Mouse (Mus musculus) neutrophil, adult 5-6 weeks (primary cell): Measurements from ENCODE around the gene Lmntd1. TPM values are rescaled to one million over a fixed set of nuclear protein-coding genes. Genes with fewer than 3 reads are reported as not detected.
A peak's percentile ranks its signal among the peaks of the same experiment; 100 is the strongest.

Experiments used
- ATAC-seq: fragments of 151-379, 151-347 bp; 2 replicates; pipeline ENCODE4 v1.8.0; 2017; ENCODE audit warnings: mild to moderate bottlenecking, moderate TSS enrichment; ENCODE audit not compliant: insufficient number of reproducible peaks, poor library complexity, low FRiP score, severe bottlenecking; ENCODE audit errors: extremely low read depth
- total RNA-seq: library from RNA; stranded (forward); fragments of 200-1000 nt; gene quantifications from 2 replicates; pipeline ENCODE4 v1.2.3, GENCODE M21; 2017

Lmntd1 gene
- total RNA-seq, 1 experiment from 2014 or later, result 0.35 TPM

- ATAC-seq, result no peak
These were observed 40.7 kb downstream of the Lmntd1 start for GRCm38 (mm10) chr6:145573250-145574013.

- no peak for ATAC-seq
These were observed 45.4 kb downstream of the Lmntd1 start for GRCm38 (mm10) chr6:145568701-145569100.

- no peak for ATAC-seq
These were observed 46.3 kb downstream of the Lmntd1 start for GRCm38 (mm10) chr6:145567832-145568231.

GRCm38 (mm10) chr6:145567296-145567695 lies 46.8 kb downstream of the Lmntd1 start:
- ATAC-seq, result no peak

- ATAC-seq, result no peak
These were observed 48.5 kb downstream of the Lmntd1 start for GRCm38 (mm10) chr6:145565663-145566062.

GRCm38 (mm10) chr6:145564671-145565070 lies 49.4 kb downstream of the Lmntd1 start:
- no peak for ATAC-seq

- ATAC-seq, result no peak
These were observed 56.8 kb downstream of the Lmntd1 start for GRCm38 (mm10) chr6:145557059-145557992.

- ATAC-seq, result peak; percentile 69
These were observed 60.9 kb downstream of the Lmntd1 start for GRCm38 (mm10) chr6:145553226-145553625.

- ATAC-seq, result peak; percentile 48; the same call in 1 of the 2 replicates
These were observed 61.3 kb downstream of the Lmntd1 start for GRCm38 (mm10) chr6:145552817-145553216.

GRCm38 (mm10) chr6:145550993-145551392 lies 63.1 kb downstream of the Lmntd1 start:
- ATAC-seq, result no peak

- no peak for ATAC-seq
These were observed 68.0 kb downstream of the Lmntd1 start for GRCm38 (mm10) chr6:145545927-145546641.

- peak; percentile 83 for ATAC-seq
These were observed 69.3 kb downstream of the Lmntd1 start for GRCm38 (mm10) chr6:145544838-145545237.

- no peak for ATAC-seq
These were observed 69.8 kb downstream of the Lmntd1 start for GRCm38 (mm10) chr6:145544304-145544703.

GRCm38 (mm10) chr6:145539568-145539859 lies 74.6 kb downstream of the Lmntd1 start:
- ATAC-seq, result no peak

GRCm38 (mm10) chr6:145538787-145539567 lies 75.1 kb downstream of the Lmntd1 start:
- no peak for ATAC-seq

- ATAC-seq, result no peak
These were observed 83.7 kb downstream of the Lmntd1 start for GRCm38 (mm10) chr6:145530464-145530863.

GRCm38 (mm10) chr6:145523337-145523736 lies 90.8 kb downstream of the Lmntd1 start:
- ATAC-seq, result no peak

- no peak for ATAC-seq
These were observed 91.5 kb downstream of the Lmntd1 start for GRCm38 (mm10) chr6:145522617-145523016.

- ATAC-seq, result peak; percentile 79
These were observed 97.1 kb downstream of the Lmntd1 start for GRCm38 (mm10) chr6:145517002-145517401.
